Mouse (Mus musculus) heart, adult 2 months (tissue): ENCODE measurements around the gene Rhbdl1. TPM values are rescaled to one million over a fixed set of nuclear protein-coding genes. Genes with fewer than 3 reads are reported as not detected.

Experiments used
- DNase-seq, 2 experiments: peaks; one replicate each; pipeline ENCODE4 v3.0.0; 2021
- H3K27ac ChIP-seq: fragments of 200-600 bp; 2 replicates; pipeline ENCODE4 v1.8.1; 2022
- H3K27me3 ChIP-seq: fragments of 200-500 bp; 2 replicates; pipeline ENCODE4 v1.6.1; 2012; ENCODE audit warnings: mild to moderate bottlenecking, low read length, inconsistent platforms, mixed read lengths; ENCODE audit not compliant: control insufficient read depth, insufficient read depth
- H3K36me3 ChIP-seq: fragments of 200-500 bp; 2 replicates; pipeline ENCODE4 v1.6.1; 2012; ENCODE audit warnings: low read length, inconsistent platforms; ENCODE audit not compliant: control insufficient read depth, insufficient read depth
- H3K4me1 ChIP-seq: fragments of 200-500 bp; 2 replicates; pipeline ENCODE4 v1.6.1; 2011; ENCODE audit warnings: low read length; ENCODE audit not compliant: control insufficient read depth, insufficient read depth
- H3K4me3 ChIP-seq: fragments of 200-600 bp; 2 replicates; pipeline ENCODE4 v1.8.1; 2022
- H3K79me2 ChIP-seq: fragments of 200-500 bp; replicated peaks from 2 replicates; pipeline ENCODE4 v1.6.1; 2012; ENCODE audit warnings: mild to moderate bottlenecking, inconsistent platforms, low read length, moderate library complexity, mixed read lengths; ENCODE audit not compliant: control insufficient read depth, insufficient read depth
- H3K9ac ChIP-seq: fragments of 200-500 bp; 2 replicates; pipeline ENCODE4 v1.6.1; 2012; ENCODE audit warnings: low read depth, mild to moderate bottlenecking, control low read depth, inconsistent platforms, low read length, mixed read lengths
- CTCF ChIP-seq: fragments of 200-600 bp; IDR thresholded peaks from 2 replicates; pipeline ENCODE4 v1.8.1; 2022; ENCODE audit warnings: antibody characterized with exemption, mild to moderate bottlenecking, moderate library complexity
- EP300 ChIP-seq: fragments of 200-500 bp; IDR thresholded peaks from 2 replicates; pipeline ENCODE4 v1.6.1; 2011; ENCODE audit warnings: low read depth, low read length, control low read depth; ENCODE audit not compliant: insufficient read depth
- POLR2A ChIP-seq: fragments of 200-500 bp; IDR thresholded peaks from 2 replicates; pipeline ENCODE4 v1.6.1; 2011; ENCODE audit warnings: mild to moderate bottlenecking, low read depth, low read length, control low read depth; ENCODE audit not compliant: insufficient read depth
- WGBS: fragments of 180-500 bp; shearing (Covaris S2); methylation state at CpG from one replicate; pipeline ENCODE4 v1.1.7; 2018; 5-methylcytosine and 5-hydroxymethylcytosine counted together
- intact Hi-C: fragments of 180-260 bp; cut with DNase I; formaldehyde crosslinking; loops from one replicate; pipeline ENCODE4 v1.15.1; 2025
- polyA plus RNA-seq: library from polyadenylated mRNA; depleted of rRNA; stranded (reverse); fragments of >200 nt; gene quantifications from 2 replicates; pipeline ENCODE4 v1.2.3, GENCODE M21; 2012
- total RNA-seq, 2 experiments: library from RNA; stranded (reverse); gene quantifications; 2 replicates each; pipeline ENCODE4 v1.2.3; 2021

Gene Rhbdl1
- total and polyA plus RNA-seq, 3 experiments = 0.55 to 4.9 (median 0.82) TPM

DNA sequence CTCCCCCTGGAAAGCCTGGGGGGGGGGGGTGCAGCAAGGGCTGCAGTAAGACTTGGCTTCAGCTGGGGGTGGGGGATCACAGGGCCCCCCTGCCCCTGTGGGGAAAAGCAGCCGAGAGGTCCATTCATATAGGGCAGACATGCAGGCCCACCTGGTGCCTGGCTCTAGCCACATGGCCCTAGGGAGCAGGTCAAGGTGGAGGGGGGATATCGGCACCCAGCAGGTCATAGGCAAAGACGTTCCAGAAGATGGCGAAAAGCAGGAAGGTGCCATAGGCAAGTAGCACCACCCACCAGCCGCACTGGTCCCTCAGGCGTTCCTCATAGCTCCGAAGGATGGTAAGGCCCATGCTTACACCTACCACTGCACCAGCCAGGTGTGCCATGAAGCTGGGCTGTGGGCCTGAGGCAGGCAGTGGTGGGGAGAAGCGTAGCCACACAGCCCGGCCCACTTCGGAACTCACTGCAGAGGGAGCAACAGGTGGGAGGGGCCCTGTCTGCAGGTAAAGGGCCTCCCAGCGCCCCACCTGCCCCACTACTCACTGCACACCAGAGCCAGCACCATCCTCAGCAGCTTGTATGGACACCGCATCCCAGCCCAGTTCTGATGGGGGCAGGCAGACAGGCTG, 2.4 kb downstream of the Rhbdl1 start:
- Histone ChIP-seq H3K4me1 (peaks cover 26% of the 10 kb centered on the region), H3K27me3 (no peaks in the 10 kb centered on the region), H3K4me3 (peak overlapping the region; percentile 85; the same call in 1 of the 2 replicates), H3K36me3 (no peaks in the 10 kb centered on the region; the same call in 1 of the 2 replicates), H3K79me2 (peaks cover 2% of the 10 kb centered on the region), H3K27ac (peak overlapping the region; percentile 100; the same call in 1 of the 2 replicates), H3K9ac (0 out of 2 replicates have a peak overlapping the region, but pooled peaks have one; percentile 19)
- 83% methylated on average over 12 of the region's 12 CpGs for WGBS
- intact Hi-C loops = loop anchor here (5.0 kb wide), 1 partner anchor 33 kb away; the partner anchor contains the start of gene Mcrip2
- no peak for DNase-seq
- TF ChIP-seq POLR2A (no peak), CTCF (no peak), EP300 (no peak)

- intact Hi-C loops = loop anchor here (5.0 kb wide), 1 partner anchor 33 kb away; the partner anchor contains the start of gene Mcrip2
Observed at GRCm38 (mm10) chr17:25833961-25834594, 3.0 kb downstream of the Rhbdl1 start.

DNA sequence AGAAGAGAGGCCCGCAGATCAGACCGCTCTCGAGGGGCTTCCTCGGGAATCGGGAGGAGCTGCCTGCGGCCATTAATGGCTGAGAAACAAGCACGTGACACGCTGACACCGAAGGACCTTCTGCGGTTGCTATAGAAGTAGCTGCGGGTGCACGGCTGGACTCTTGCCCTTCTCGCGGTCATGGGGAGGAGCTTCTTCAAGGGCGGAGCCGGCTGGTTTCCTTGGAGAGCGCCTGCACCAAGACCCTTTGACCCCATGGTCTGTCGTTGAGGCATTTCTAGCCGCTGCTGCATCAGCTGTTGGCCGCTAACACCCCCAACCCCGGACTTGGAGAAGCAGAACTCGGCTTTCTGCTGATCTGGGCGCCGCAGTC, 3.8 kb downstream of the Rhbdl1 start, which contains the start of gene Stub1:
TSS of gene Stub1 (minus strand) at position 114 of the 373 bp plus-strand sequence.
- H3K27me3 ChIP-seq = no peaks in the 10 kb centered on the region
- peaks cover 28% of the 10 kb centered on the region for H3K4me1 ChIP-seq
- under 1% methylated on average over 24 of the region's 24 CpGs for WGBS
- no peak; the same call in none of the 2 replicates for TF ChIP-seq POLR2A
- TF ChIP-seq EP300 = no peak
- TF ChIP-seq CTCF = no peak
- H3K27ac ChIP-seq = peak within 1 kb of the TSS; percentile 100
- H3K36me3 ChIP-seq = no peaks in the 10 kb centered on the region; the same call in 1 of the 2 replicates
- DNase-seq = peak; percentile 93 to 94
- H3K79me2 ChIP-seq = peaks cover 2% of the 10 kb centered on the region
- H3K9ac ChIP-seq = peak within 1 kb of the TSS; percentile 85
- intact Hi-C loops = loop anchor here (5.0 kb wide), 1 partner anchor 34 kb away; the partner anchor contains the start of gene Mcrip2
- peak within 1 kb of the TSS; percentile 85 for H3K4me3 ChIP-seq

More at GRCm38 (mm10) chr17:25833961-25834594, 3.0 kb downstream of the Rhbdl1 start:
- H3K79me2 ChIP-seq = peaks cover 2% of the 10 kb centered on the region
- TF ChIP-seq EP300 = no peak
- TF ChIP-seq POLR2A = no peak
- TF ChIP-seq CTCF = no peak
- H3K27ac ChIP-seq = peak overlapping the region; percentile 100
- WGBS = 10% methylated on average over 6 of the region's 6 CpGs
- no peaks in the 10 kb centered on the region for H3K27me3 ChIP-seq
- DNase-seq = peak; percentile 40 to 56
- peak overlapping the region; percentile 84 for H3K9ac ChIP-seq
- peaks cover 26% of the 10 kb centered on the region for H3K4me1 ChIP-seq
- peak overlapping the region; percentile 85 for H3K4me3 ChIP-seq
- H3K36me3 ChIP-seq = no peaks in the 10 kb centered on the region; the same call in 1 of the 2 replicates

- H3K9ac ChIP-seq = peak overlapping the region; percentile 85
- peak overlapping the region; percentile 100 for H3K27ac ChIP-seq
- intact Hi-C loops = loop anchor here (5.0 kb wide), 1 partner anchor 35 kb away; the partner anchor contains the start of gene Mcrip2
- H3K79me2 ChIP-seq = peaks cover 2% of the 10 kb centered on the region
- H3K4me1 ChIP-seq = peaks cover 26% of the 10 kb centered on the region
- peak; percentile 100 for DNase-seq
- H3K4me3 ChIP-seq = peak overlapping the region; percentile 85
- TF ChIP-seq CTCF = no peak
- 0 out of 2 replicates have a peak, but pooled peaks have one; percentile 8 for TF ChIP-seq EP300
- peak; percentile 83; the same call in 1 of the 2 replicates for TF ChIP-seq POLR2A
- no peaks in the 10 kb centered on the region; the same call in 1 of the 2 replicates for H3K36me3 ChIP-seq
- no peaks in the 10 kb centered on the region for H3K27me3 ChIP-seq
- under 1% methylated on average over 77 of the region's 77 CpGs for WGBS
Observed at GRCm38 (mm10) chr17:25832436-25833290, 4.4 kb downstream of the Rhbdl1 start.
